Mouse (Mus musculus): ENCODE results near the gene Clk3.

Clk3 gene

GRCm38 (mm10) chr9:57770836-57771235 is 5.2 kb upstream of the Clk3 start:
- intact Hi-C loops (cut with DNase I), result no loop called here

GRCm38 (mm10) chr9:57770214-57770613 is 4.6 kb upstream of the Clk3 start:
- intact Hi-C loops (cut with DNase I), result no loop called here

GRCm38 (mm10) chr9:57769539-57770069 is 3.9 kb upstream of the Clk3 start:
- intact Hi-C loops (cut with DNase I), result loop anchor here (10.0 kb wide), 1 partner anchor 225 kb away; no protein-coding TSS in a partner anchor

GRCm38 (mm10) chr9:57767231-57767630 is 1.6 kb upstream of the Clk3 start:
- intact Hi-C loops (cut with DNase I), result loop anchor here (10.0 kb wide), 1 partner anchor 228 kb away; no protein-coding TSS in a partner anchor

- intact Hi-C loops (cut with DNase I), result loop anchor here (10.0 kb wide), 1 partner anchor 228 kb away; no protein-coding TSS in a partner anchor
Observed at GRCm38 (mm10) chr9:57766431-57766830, 771 bp upstream of the Clk3 start.

GRCm38 (mm10) chr9:57764974-57765363 is 691 bp downstream of the Clk3 start:
- intact Hi-C loops (cut with DNase I), result loop anchor here (2.0 to 10.0 kb wide), 2 partner anchors 72 to 230 kb away; partner anchors contain the start of gene Arid3b

GRCm38 (mm10) chr9:57764147-57764973 is 1.3 kb downstream of the Clk3 start:
- intact Hi-C loops (cut with DNase I), result loop anchor here (2.0 to 10.0 kb wide), 2 partner anchors 72 to 230 kb away; partner anchors contain the start of gene Arid3b

GRCm38 (mm10) chr9:57762563-57762991 is 3.1 kb downstream of the Clk3 start:
- intact Hi-C loops (cut with DNase I), result loop anchor here (10.0 kb wide), 1 partner anchor 232 kb away; no protein-coding TSS in a partner anchor

GRCm38 (mm10) chr9:57761563-57762551 is 3.8 kb downstream of the Clk3 start:
- intact Hi-C loops (cut with DNase I), result loop anchor here (10.0 kb wide), 1 partner anchor 233 kb away; no protein-coding TSS in a partner anchor

- intact Hi-C loops (cut with DNase I), result loop anchor here (10.0 kb wide), 1 partner anchor 234 kb away; no protein-coding TSS in a partner anchor
Observed at GRCm38 (mm10) chr9:57760416-57761146, 5.1 kb downstream of the Clk3 start.

GRCm38 (mm10) chr9:57759289-57759688 is 6.4 kb downstream of the Clk3 start:
- intact Hi-C loops (cut with DNase I), result no loop called here

GRCm38 (mm10) chr9:57758528-57758927 is 7.1 kb downstream of the Clk3 start:
- intact Hi-C loops (cut with DNase I), result no loop called here

GRCm38 (mm10) chr9:57757578-57757977 is 8.1 kb downstream of the Clk3 start:
- intact Hi-C loops (cut with DNase I), result no loop called here

GRCm38 (mm10) chr9:57750901-57751300 is 14.8 kb downstream of the Clk3 start:
- intact Hi-C loops (cut with DNase I), result no loop called here

- intact Hi-C loops (cut with DNase I), result no loop called here
Observed at GRCm38 (mm10) chr9:57748831-57749230, 16.8 kb downstream of the Clk3 start.

- intact Hi-C loops (cut with DNase I), result no loop called here
Observed at GRCm38 (mm10) chr9:57748137-57748536, 17.5 kb downstream of the Clk3 start.

- intact Hi-C loops (cut with DNase I), result no loop called here
Observed at GRCm38 (mm10) chr9:57747067-57747466, 18.6 kb downstream of the Clk3 start.

- intact Hi-C loops (cut with DNase I), result loop anchor here (1.0 to 5.0 kb wide), 2 partner anchors 42 to 84 kb away; no protein-coding TSS in a partner anchor
Observed at GRCm38 (mm10) chr9:57744462-57745091, 21.1 kb downstream of the Clk3 start.

- intact Hi-C loops (cut with DNase I), result loop anchor here (5.0 kb wide), 1 partner anchor 38 kb away; no protein-coding TSS in a partner anchor
Observed at GRCm38 (mm10) chr9:57739863-57740262, 25.8 kb downstream of the Clk3 start.

GRCm38 (mm10) chr9:57733606-57734005 is 32.1 kb downstream of the Clk3 start:
- intact Hi-C loops (cut with DNase I), result no loop called here

Measured in adrenal gland (tissue).